Mouse (Mus musculus) stomach, postnatal 0 days (tissue): ENCODE results near the gene Prps1l1.

ENCODE experiments used
- CTCF ChIP-seq: IDR thresholded peaks from 2 replicates; pipeline ENCODE4 v1.5.1; 2016; ENCODE audit warnings: antibody characterized with exemption, low read depth, mild to moderate bottlenecking, moderate library complexity
- EP300 ChIP-seq: optimal IDR thresholded peaks from 2 replicates; pipeline ENCODE3; 2016; ENCODE audit warnings: antibody characterized with exemption

- TF ChIP-seq CTCF (no peak), EP300 (no peak)
Measured at GRCm38 (mm10) chr12:35007851-35008250, 23.3 kb downstream of the Prps1l1 start.
